In genomic region chr13:24651018-24651417, GRCm38 (mm10) we compare ENCODE assay signal across 19 mouse cellular contexts.
DNase-seq lines count a peak whose midpoint lies in the region; ATAC-seq and TF ChIP-seq lines count a peak whose summit lies in the region.
"Had no signal": no experiment of that assay in that cellular context is flagged by ENCODE, and none has a peak within 500 bp of the region (broad histone marks: within the 10 kb centered on the region; RNA-seq: fewer than 3 reads in every experiment).

No protein-coding gene starts in this region.

- no peaks in the 10 kb centered on the region for H3K27me3 ChIP-seq in heart, postnatal 0 days (ENCODE audit: control insufficient read depth, insufficient read depth, low read length)
- H3K27me3 ChIP-seq in myocyte (ENCODE audit: control insufficient read depth, insufficient read depth, insufficient read length), result no peaks in the 10 kb centered on the region
- H3K27me3 ChIP-seq: forebrain, embryonic 13.5 days; kidney, embryonic 15.5 days had no signal

- WGBS in heart, postnatal 0 days, result 47% methylated on average over 3 of the region's 3 CpGs

- peak overlapping the region; percentile 47 for H3K27ac ChIP-seq in heart, postnatal 0 days (ENCODE audit: low read depth)
- H3K27ac ChIP-seq: heart, embryonic 10.5 days; kidney, embryonic 15.5 days; left cerebral cortex, adult 2 months had no signal

- ATAC-seq in heart, postnatal 0 days (ENCODE audit: insufficient read depth, low read depth), result no peak
- ATAC-seq: activated CD4-positive, CD25-positive, alpha-beta regulatory T cell, adult 4 months; forebrain, embryonic 13.5 days had no signal

- peak; percentile 11 to 21 for DNase-seq in cerebellum, postnatal 10 days
- no peak for DNase-seq in cerebellum, adult 18-20 months
- no peak for DNase-seq in heart, postnatal 0 days (ENCODE audit: low spot score)
- DNase-seq in heart, adult 18-20 months, result no peak
- DNase-seq in layer of hippocampus, adult 9-11 months, result peak; percentile 57
- no peak for DNase-seq in layer of hippocampus, postnatal 25 days (ENCODE audit: extremely low spot score in 1 of 2, low spot score in 1 of 2)
- no peak for DNase-seq in adrenal gland, adult 2 months
- DNase-seq: adrenal gland, postnatal 14 days; cerebellum, adult 9-10 months; kidney, adult 11 months; lung, postnatal 4 days; right cerebral cortex, postnatal 25 days; spleen, adult 18-20 months had no signal

- no peak overlapping the region for H3ac ChIP-seq in myocyte (ENCODE audit: control insufficient read depth, insufficient read length)

- TF ChIP-seq POLR2A in myocyte (IDR thresholded peaks at IDR 0.05; ENCODE audit: insufficient read length, low read depth), result no peak

- no peak overlapping the region for H3K9ac ChIP-seq in heart, postnatal 0 days (replicated peaks; ENCODE audit: low read depth, low read length)
- H3K9ac ChIP-seq: forebrain, embryonic 13.5 days; kidney, embryonic 15.5 days had no signal

- no peak overlapping the region for H3K4me2 ChIP-seq in heart, postnatal 0 days (ENCODE audit: low read depth, low read length)
- peak overlapping the region; percentile 39 for H3K4me2 ChIP-seq in myocyte (ENCODE audit: low read depth)
- H3K4me2 ChIP-seq: forebrain, embryonic 13.5 days; kidney, embryonic 15.5 days had no signal

- H3K9me3 ChIP-seq in heart, postnatal 0 days (replicated peaks; ENCODE audit: control insufficient read depth, low read length), result no peaks in the 10 kb centered on the region
- H3K9me3 ChIP-seq: forebrain, embryonic 13.5 days; heart, embryonic 10.5 days; kidney, embryonic 15.5 days had no signal

- TF ChIP-seq EP300 in heart, postnatal 0 days (IDR thresholded peaks at IDR 0.05; ENCODE audit: low read depth), result no peak

- peaks cover 28% of the 10 kb centered on the region for H3K4me1 ChIP-seq in heart, postnatal 0 days (ENCODE audit: control insufficient read depth, insufficient read depth)

- H3K79me2 ChIP-seq in myocyte (ENCODE audit: control insufficient read depth, insufficient read depth), result no peaks in the 10 kb centered on the region

- no peak for TF ChIP-seq CTCF in heart, postnatal 0 days (IDR thresholded peaks at IDR 0.05; ENCODE audit: low read depth)

- peaks cover 4% of the 10 kb centered on the region; the same call in 1 of the 2 replicates for H3K36me3 ChIP-seq in heart, postnatal 0 days (replicated peaks; ENCODE audit: control insufficient read depth, insufficient read depth, low read length)
- no peaks in the 10 kb centered on the region for H3K36me3 ChIP-seq in myocyte (ENCODE audit: control insufficient read depth, insufficient read depth)
- H3K36me3 ChIP-seq: heart, embryonic 10.5 days; kidney, embryonic 15.5 days had no signal

- H3K4me3 ChIP-seq in heart, postnatal 0 days (ENCODE audit: low read depth, low read length), result no peak overlapping the region
- H3K4me3 ChIP-seq in myocyte, result no peak overlapping the region
- H3K4me3 ChIP-seq: forebrain, embryonic 13.5 days; heart, embryonic 10.5 days; kidney, embryonic 15.5 days; left cerebral cortex, adult 2 months had no signal

TF ChIP-seq in myocyte, 11 proteins besides CTCF, POLR2A, EP300 and RAD21:
- no peak for TF ChIP-seq USF1 (IDR thresholded peaks at IDR 0.05; ENCODE audit: low read depth)
- no peak for TF ChIP-seq POLR2AphosphoS2 (IDR thresholded peaks at IDR 0.05; ENCODE audit: insufficient read length, low read depth)
- peak in 2 of 3 experiments; percentile 27 to 85 for TF ChIP-seq MYOG (IDR thresholded peaks at IDR 0.05; ENCODE audit: control insufficient read depth in 1 of 3, insufficient read depth in 1 of 3, insufficient read length in 2 of 3, low read depth in 2 of 3)
- peak; percentile 33 to 88 (median 78) for TF ChIP-seq MYOD1 (IDR thresholded peaks at IDR 0.05; ENCODE audit: control insufficient read depth in 1 of 3, insufficient read length in 2 of 3, low read depth in 2 of 3)
- TF ChIP-seq TCF12 (IDR thresholded peaks at IDR 0.05; ENCODE audit: insufficient read depth, poor library complexity, severe bottlenecking), result peak; percentile 46

Comparison
In these comparisons a context has a peak if more than half of its experiments do, and no peak if none do; other contexts are left out.
1. DNase-seq: peak in cerebellum, postnatal 10 days (2 of 2) and layer of hippocampus, adult 9-11 months (single experiment); none in cerebellum, adult 18-20 months (0 of 2), heart, postnatal 0 days (single experiment), heart, adult 18-20 months (0 of 2), layer of hippocampus, postnatal 25 days (0 of 2) and adrenal gland, adult 2 months (single experiment).